Mouse (Mus musculus) C2C12 (cell line): ENCODE data around the gene Atg4c. TPM values are rescaled to one million over a fixed set of nuclear protein-coding genes. Genes with fewer than 3 reads are reported as not detected.

Source experiments
- H3K27me3 ChIP-seq: one replicate; pipeline ENCODE4 v1.6.1; 2011; ENCODE audit not compliant: control insufficient read depth, insufficient read depth, insufficient read length
- H3K36me3 ChIP-seq: one replicate; pipeline ENCODE4 v1.6.1; 2011; ENCODE audit not compliant: control insufficient read depth, insufficient read depth
- H3K4me3 ChIP-seq: one replicate; pipeline ENCODE4 v1.5.1; 2011; ENCODE audit warnings: mild to moderate bottlenecking, control low read depth; ENCODE audit not compliant: poor library complexity, insufficient read depth, severe bottlenecking
- H3K79me2 ChIP-seq: one replicate; pipeline ENCODE4 v1.6.1; 2011; ENCODE audit not compliant: control insufficient read depth, insufficient read depth
- H3K79me3 ChIP-seq: one replicate; pipeline ENCODE4 v1.6.1; 2011; ENCODE audit warnings: low read depth, control low read depth
- H3ac ChIP-seq: one replicate; pipeline ENCODE3; 2011; ENCODE audit warnings: low read depth; ENCODE audit not compliant: control insufficient read depth, insufficient read length
- CEBPB ChIP-seq: IDR thresholded peaks from one replicate; pipeline ENCODE4 v1.6.1; 2011; ENCODE audit warnings: low read depth, mild to moderate bottlenecking, control low read depth, moderate library complexity
- CTCF ChIP-seq: IDR thresholded peaks from one replicate; pipeline ENCODE4 v1.5.1; 2011; ENCODE audit not compliant: control insufficient read depth, insufficient read depth, insufficient read length
- FOSL1 ChIP-seq: IDR thresholded peaks from one replicate; pipeline ENCODE4 v1.8.0; 2011; ENCODE audit warnings: mild to moderate bottlenecking, low read length; ENCODE audit not compliant: poor library complexity, insufficient read depth, severe bottlenecking
- MAX ChIP-seq: IDR thresholded peaks from one replicate; pipeline ENCODE4 v1.6.1; 2011; ENCODE audit warnings: mild to moderate bottlenecking, control low read depth
- MYOD1 ChIP-seq: IDR thresholded peaks from one replicate; pipeline ENCODE4 v1.6.1; 2011; ENCODE audit warnings: low read depth; ENCODE audit not compliant: control insufficient read depth, insufficient read length
- MYOG ChIP-seq: IDR thresholded peaks from one replicate; pipeline ENCODE4 v1.6.1; 2011; ENCODE audit not compliant: control insufficient read depth, insufficient read length; ENCODE audit errors: extremely low read depth
- USF1 ChIP-seq: IDR thresholded peaks from one replicate; pipeline ENCODE4 v1.6.1; 2011; ENCODE audit warnings: low read depth, mild to moderate bottlenecking, control low read depth, moderate library complexity
- polyA plus RNA-seq: library from polyadenylated mRNA; unstranded; fragments of >200 nt; fragmentation: generic; extraction: Trizol; gene quantifications from one replicate; pipeline ENCODE4 v1.2.1, GENCODE M21; 2012; ENCODE audit warnings: missing spikeins

Gene Atg4c
- polyA plus RNA-seq, 1 experiment, result 2.6 TPM

DNA sequence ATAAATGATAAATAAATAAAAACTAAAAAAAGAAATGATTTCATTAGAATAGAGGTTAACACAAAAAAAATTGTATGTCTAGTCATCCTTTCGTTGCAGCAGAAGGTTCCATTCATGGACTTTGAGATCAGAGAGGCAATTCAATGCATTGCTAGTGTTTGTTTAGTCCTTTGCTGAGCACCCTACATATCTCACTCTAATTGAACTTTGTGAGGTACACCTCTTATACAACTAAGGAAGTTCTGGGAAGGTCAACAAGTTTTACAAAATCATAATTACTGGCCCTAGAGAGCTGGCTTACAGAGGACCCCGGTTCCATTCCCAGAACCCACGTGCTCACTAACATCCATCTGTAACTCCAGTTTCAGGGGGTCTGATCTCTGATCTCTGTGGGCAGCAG lies 55.6 kb downstream of the Atg4c start:
- Histone ChIP-seq H3ac (no peak overlapping the region), H3K79me3 (no peaks in the 10 kb centered on the region), H3K36me3 (no peaks in the 10 kb centered on the region), H3K79me2 (no peaks in the 10 kb centered on the region), H3K4me3 (no peak overlapping the region), H3K27me3 (no peaks in the 10 kb centered on the region)
- TF ChIP-seq FOSL1, result no peak
- no peak for TF ChIP-seq MYOD1
- no peak for TF ChIP-seq CEBPB
- no peak for TF ChIP-seq MYOG
- TF ChIP-seq CTCF, result no peak
- no peak for TF ChIP-seq USF1
- no peak for TF ChIP-seq MAX

DNA sequence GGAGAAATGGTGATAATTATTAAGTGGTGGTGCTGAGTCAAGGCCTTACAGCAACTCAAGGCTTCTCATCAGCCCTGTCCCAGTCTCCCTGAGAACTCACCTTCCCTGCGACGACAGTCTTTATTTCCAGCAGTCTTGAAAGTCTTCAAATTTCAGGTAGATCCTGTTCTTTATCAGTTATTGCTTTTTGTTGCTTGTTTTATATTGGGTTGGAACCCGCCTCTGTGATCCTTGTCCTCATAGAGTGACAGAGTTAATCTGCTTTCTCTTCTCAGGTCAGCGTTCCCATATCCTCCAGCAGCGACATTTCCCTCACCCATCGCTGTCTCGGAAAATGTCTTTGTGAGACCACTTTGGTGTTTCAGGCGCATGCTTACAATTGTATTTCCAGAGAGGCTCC lies 56.1 kb downstream of the Atg4c start:
- no peak overlapping the region for H3K4me3 ChIP-seq
- TF ChIP-seq CEBPB, result no peak
- TF ChIP-seq MYOD1, result no peak
- no peak for TF ChIP-seq MAX
- TF ChIP-seq CTCF, result no peak
- TF ChIP-seq FOSL1, result no peak
- no peak for TF ChIP-seq MYOG
- no peaks in the 10 kb centered on the region for H3K27me3 ChIP-seq
- no peaks in the 10 kb centered on the region for H3K79me3 ChIP-seq
- H3K36me3 ChIP-seq, result no peaks in the 10 kb centered on the region
- no peak overlapping the region for H3ac ChIP-seq
- H3K79me2 ChIP-seq, result no peaks in the 10 kb centered on the region

DNA sequence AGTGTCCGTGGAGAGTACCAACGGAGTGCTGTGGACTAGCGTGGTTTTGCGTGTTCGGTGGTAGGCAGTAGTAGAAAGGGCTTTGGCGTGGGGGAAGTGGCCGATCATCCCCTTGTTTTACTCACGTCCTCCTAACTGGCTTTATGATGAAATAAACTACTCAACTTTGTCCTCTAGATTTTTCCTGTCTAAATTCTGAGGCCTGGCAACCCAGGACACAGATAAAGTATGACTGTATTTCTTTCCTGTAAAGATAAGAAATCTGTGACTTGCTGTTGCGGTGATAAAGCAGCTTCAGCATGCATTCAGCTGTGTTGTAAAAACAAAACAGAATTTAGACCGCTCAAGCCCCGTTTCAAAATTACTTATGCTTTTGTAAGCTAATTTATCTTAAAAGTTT lies 59.2 kb downstream of the Atg4c start:
- H3K27me3 ChIP-seq, result no peaks in the 10 kb centered on the region
- no peak overlapping the region for H3ac ChIP-seq
- no peak overlapping the region for H3K4me3 ChIP-seq
- no peaks in the 10 kb centered on the region for H3K36me3 ChIP-seq
- no peak for TF ChIP-seq FOSL1
- no peaks in the 10 kb centered on the region for H3K79me2 ChIP-seq
- no peaks in the 10 kb centered on the region for H3K79me3 ChIP-seq

DNA sequence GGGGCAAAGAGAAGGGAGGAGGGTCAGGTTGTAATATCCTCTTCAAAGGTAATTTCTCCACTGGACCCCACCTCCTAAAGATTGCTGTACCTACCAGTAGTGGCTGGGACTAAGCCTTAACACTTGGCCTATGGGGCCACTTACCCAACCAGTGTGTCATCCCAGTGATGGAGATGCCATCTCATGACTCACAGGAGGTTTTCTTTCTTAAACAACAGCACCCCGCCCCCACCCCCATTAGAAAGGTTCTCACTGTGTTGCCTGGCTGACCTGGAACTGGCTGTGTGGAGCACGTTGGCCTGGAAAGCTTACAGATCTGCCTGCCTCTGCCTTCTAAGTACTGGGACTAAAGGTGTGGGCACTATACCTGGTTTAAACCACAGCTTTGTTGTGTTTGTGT lies 69.5 kb downstream of the Atg4c start:
- TF ChIP-seq MAX (no peak), FOSL1 (no peak), MYOG (no peak), CTCF (no peak), USF1 (no peak), CEBPB (no peak)
- Histone ChIP-seq H3K27me3 (no peaks in the 10 kb centered on the region), H3ac (no peak overlapping the region), H3K79me3 (no peaks in the 10 kb centered on the region), H3K79me2 (no peaks in the 10 kb centered on the region), H3K36me3 (no peaks in the 10 kb centered on the region), H3K4me3 (no peak overlapping the region)

DNA sequence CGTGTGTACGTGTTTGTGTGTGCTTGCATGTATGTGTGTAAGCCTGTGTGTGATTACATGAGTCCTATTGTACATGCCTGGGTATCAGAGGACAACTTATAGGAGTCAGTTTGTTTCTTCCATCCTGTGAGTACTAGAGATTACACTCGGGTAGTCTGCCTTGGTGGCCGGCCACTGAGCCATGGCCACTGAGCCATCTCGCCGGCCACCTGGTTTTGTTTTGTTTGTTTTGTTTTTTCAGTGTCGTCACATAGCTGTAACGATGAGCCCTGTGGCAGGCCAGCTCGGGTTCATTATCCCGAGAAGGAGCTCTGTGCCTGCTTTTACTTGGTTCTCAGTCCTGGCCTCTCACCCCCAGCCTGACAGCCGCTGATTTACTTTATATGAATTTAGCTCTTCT lies 69.9 kb downstream of the Atg4c start:
- H3ac ChIP-seq, result no peak overlapping the region
- no peak for TF ChIP-seq CTCF
- TF ChIP-seq USF1, result no peak
- TF ChIP-seq CEBPB, result no peak
- no peak for TF ChIP-seq FOSL1
- no peak for TF ChIP-seq MAX
- TF ChIP-seq MYOD1, result no peak
- TF ChIP-seq MYOG, result no peak
- H3K79me3 ChIP-seq, result no peaks in the 10 kb centered on the region
- H3K36me3 ChIP-seq, result no peaks in the 10 kb centered on the region
- no peaks in the 10 kb centered on the region for H3K79me2 ChIP-seq
- no peak overlapping the region for H3K4me3 ChIP-seq
- no peaks in the 10 kb centered on the region for H3K27me3 ChIP-seq

DNA sequence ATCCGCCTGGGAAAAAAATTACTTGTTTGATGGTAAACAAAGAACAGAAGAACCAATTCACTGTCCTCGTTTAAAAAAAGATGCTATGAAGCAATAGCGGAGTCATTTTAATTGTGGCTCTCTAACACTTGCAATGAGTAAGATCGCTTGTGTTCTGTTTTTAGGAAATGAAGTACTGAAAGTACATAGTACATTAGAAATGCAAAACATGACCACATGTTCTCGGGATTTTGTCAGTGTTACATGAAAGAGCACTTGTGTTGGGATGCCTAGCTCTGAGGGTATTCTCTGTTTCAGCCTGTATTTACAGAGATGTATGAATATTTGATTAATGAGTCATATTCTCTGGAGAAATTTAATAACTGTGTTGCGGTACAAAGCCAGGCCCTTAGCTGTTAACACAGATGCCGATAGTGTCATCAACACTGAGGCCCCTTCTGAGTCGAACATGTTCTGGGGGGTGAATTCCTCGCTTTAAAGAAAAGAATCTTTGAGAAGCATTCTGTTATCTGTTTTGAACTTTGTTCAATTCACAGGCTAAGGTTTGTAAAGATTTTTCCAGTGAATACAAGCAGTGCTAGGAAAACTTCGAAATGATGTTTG lies 73.2 kb downstream of the Atg4c start:
- Histone ChIP-seq H3K36me3 (no peaks in the 10 kb centered on the region), H3ac (no peak overlapping the region), H3K27me3 (no peaks in the 10 kb centered on the region), H3K79me2 (no peaks in the 10 kb centered on the region), H3K4me3 (no peak overlapping the region), H3K79me3 (no peaks in the 10 kb centered on the region)
- TF ChIP-seq FOSL1, result no peak
- TF ChIP-seq MYOG, result no peak
- TF ChIP-seq CEBPB, result peak; percentile 57
- no peak for TF ChIP-seq MYOD1
- TF ChIP-seq CTCF, result no peak
- peak; percentile 23 for TF ChIP-seq MAX
- no peak for TF ChIP-seq USF1
